Mouse (Mus musculus): ENCODE measurements around the gene Kcnk1.

Gene Kcnk1

GRCm38 (mm10) chr8:125995101-125995986 is at the start of gene Kcnk1:
Gene Kcnk1 (plus strand): TSS chr8:125995170.
- peak; percentile 70 for DNase-seq (ENCODE audit: low spot score)

- no peak for DNase-seq (ENCODE audit: low spot score)
Measured at GRCm38 (mm10) chr8:125948696-125949308, 46.2 kb upstream of the Kcnk1 start.

- peak; percentile 68 for DNase-seq (ENCODE audit: low spot score)
Measured at GRCm38 (mm10) chr8:125950007-125950940, 44.7 kb upstream of the Kcnk1 start.

GRCm38 (mm10) chr8:125955671-125956070 is 39.3 kb upstream of the Kcnk1 start:
- DNase-seq (ENCODE audit: low spot score) = peak; percentile 52

GRCm38 (mm10) chr8:125956796-125957195 is 38.2 kb upstream of the Kcnk1 start:
- no peak for DNase-seq (ENCODE audit: low spot score)

- no peak for DNase-seq (ENCODE audit: low spot score)
Measured at GRCm38 (mm10) chr8:125957226-125957993, 37.6 kb upstream of the Kcnk1 start.

- DNase-seq (ENCODE audit: low spot score) = no peak
Measured at GRCm38 (mm10) chr8:125957994-125958368, 37.0 kb upstream of the Kcnk1 start.

- DNase-seq (ENCODE audit: low spot score) = no peak
Measured at GRCm38 (mm10) chr8:125959363-125959771, 35.6 kb upstream of the Kcnk1 start.

GRCm38 (mm10) chr8:125960037-125960436 is 34.9 kb upstream of the Kcnk1 start:
- no peak for DNase-seq (ENCODE audit: low spot score)

GRCm38 (mm10) chr8:125961790-125962189 is 33.2 kb upstream of the Kcnk1 start:
- DNase-seq (ENCODE audit: low spot score) = no peak

- DNase-seq (ENCODE audit: low spot score) = no peak
Measured at GRCm38 (mm10) chr8:125963807-125964211, 31.2 kb upstream of the Kcnk1 start.

GRCm38 (mm10) chr8:125971336-125971735 is 23.6 kb upstream of the Kcnk1 start:
- no peak for DNase-seq (ENCODE audit: low spot score)

GRCm38 (mm10) chr8:125975981-125976380 is 19.0 kb upstream of the Kcnk1 start:
- DNase-seq (ENCODE audit: low spot score) = no peak

GRCm38 (mm10) chr8:125980826-125981225 is 14.1 kb upstream of the Kcnk1 start:
- DNase-seq (ENCODE audit: low spot score) = no peak

- no peak for DNase-seq (ENCODE audit: low spot score)
Measured at GRCm38 (mm10) chr8:125983515-125983914, 11.5 kb upstream of the Kcnk1 start.

GRCm38 (mm10) chr8:125984140-125984539 is 10.8 kb upstream of the Kcnk1 start:
- DNase-seq (ENCODE audit: low spot score) = no peak

GRCm38 (mm10) chr8:125985364-125985763 is 9.6 kb upstream of the Kcnk1 start:
- no peak for DNase-seq (ENCODE audit: low spot score)

- no peak for DNase-seq (ENCODE audit: low spot score)
Measured at GRCm38 (mm10) chr8:125986999-125987589, 7.9 kb upstream of the Kcnk1 start.

- DNase-seq (ENCODE audit: low spot score) = no peak
Measured at GRCm38 (mm10) chr8:125987996-125988395, 7.0 kb upstream of the Kcnk1 start.

GRCm38 (mm10) chr8:125993636-125994035 is 1.3 kb upstream of the Kcnk1 start:
- no peak for DNase-seq (ENCODE audit: low spot score)

Measured in ovary, postnatal 36 days (tissue).